Mouse (Mus musculus) telencephalon, adult 2 months (tissue): ENCODE results near the gene Fcor.

ENCODE experiments used
- DNase-seq: peaks from one replicate; pipeline ENCODE4 v3.0.0-alpha.2; 2011; ENCODE audit warnings: low read depth, low spot score

The Fcor gene

GRCm38 (mm10) chr8:3671980-3672491, at the start of gene Fcor:
Fcor (minus strand) TSS chr8:3672362.
- DNase-seq = peak; percentile 75

DNA sequence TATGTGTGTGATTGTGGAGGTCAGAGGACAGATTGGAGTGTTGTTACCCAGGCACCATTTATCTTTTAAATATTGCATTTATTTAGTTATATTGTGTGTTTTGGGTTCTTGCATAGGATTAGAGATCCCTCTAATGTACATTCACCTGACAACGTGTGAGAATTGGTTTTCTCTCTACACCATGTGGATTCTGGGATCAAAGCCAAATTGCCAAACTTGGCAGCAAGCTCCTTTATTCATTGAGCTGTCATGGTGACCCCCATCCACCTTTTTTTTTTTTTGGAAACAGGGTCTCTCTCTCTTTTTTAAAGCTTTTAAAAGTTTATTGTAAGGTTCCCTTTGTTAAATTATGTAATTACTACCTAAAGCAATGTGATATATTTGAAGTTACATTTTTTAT, 48.9 kb upstream of the Fcor start:
- DNase-seq = no peak

GRCm38 (mm10) chr8:3720551-3720950, 48.4 kb upstream of the Fcor start, which contains the start of gene Clec4g:
Clec4g (minus strand) TSS chr8:3720651.
- DNase-seq = no peak

DNA sequence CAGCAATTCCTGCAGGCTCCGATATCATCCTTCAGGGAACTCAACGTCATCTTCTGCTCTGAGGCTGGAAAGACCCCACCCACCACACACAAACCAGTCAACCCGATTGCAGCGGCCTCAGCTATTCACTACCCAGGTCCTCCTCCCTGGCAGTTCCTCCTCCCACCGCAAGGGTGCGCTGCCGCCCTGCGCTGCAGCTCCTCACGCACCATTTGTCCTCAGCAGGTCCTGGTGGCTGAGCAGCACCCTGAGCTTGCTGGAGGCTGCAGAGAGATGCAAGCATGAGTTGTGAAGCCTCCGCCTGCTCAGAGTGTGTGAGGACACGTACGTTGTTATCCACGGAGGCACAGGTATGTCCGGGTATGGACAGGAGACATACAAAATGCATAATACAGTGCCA, 46.4 kb upstream of the Fcor start:
- DNase-seq = no peak

DNA sequence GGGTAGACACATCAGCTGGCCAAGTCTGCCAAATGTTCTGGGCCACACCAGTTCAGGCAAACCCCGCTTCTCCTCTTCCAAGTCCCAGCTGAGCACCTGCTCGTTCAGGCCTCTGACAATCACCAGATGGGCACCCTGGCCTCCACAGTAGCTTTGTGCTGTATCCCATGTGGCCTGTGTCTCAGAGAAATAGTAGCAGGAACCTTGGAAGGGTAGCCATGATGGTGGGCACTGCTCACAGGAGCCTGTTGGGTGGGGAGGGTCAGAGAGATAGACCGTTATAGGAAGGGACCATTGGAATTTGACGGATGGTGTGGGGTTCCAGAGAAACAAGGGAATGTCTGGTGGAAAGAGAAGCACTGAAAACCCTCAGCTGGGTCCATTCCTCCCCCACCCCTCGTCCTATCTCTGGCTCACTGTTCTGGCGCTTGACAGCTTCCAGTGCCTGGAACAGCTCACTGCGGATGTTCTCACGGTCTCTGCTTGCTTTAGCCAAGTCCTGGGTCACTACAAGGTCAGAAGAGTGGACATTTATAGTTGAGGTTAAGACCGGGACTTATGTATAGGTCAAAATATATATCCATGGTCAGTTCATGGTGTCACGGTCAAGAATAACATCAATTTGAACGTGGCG, 45.3 kb upstream of the Fcor start:
- DNase-seq = no peak

DNA sequence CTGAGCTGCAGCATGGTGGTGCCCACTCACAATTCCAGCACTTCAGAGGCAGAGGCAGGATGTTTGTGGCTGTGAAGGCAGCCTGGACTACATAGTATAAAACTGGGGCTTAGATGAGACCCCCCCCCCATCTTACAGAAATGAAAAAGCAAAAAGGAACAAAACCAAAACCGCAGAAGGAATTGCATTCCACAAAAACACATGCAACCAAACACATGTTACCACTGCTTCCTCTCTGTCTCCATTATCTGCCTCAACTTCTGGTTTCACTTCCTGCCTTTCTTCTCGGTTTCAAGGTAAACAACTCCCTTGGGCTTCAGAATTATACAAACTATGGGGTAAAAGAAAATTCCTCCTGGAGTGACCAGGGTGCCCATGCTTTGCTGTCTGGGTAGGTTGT, 39.5 kb upstream of the Fcor start:
- DNase-seq = no peak

GRCm38 (mm10) chr8:3710312-3710711, 38.1 kb upstream of the Fcor start:
- no peak for DNase-seq

- no peak for DNase-seq
Measured at GRCm38 (mm10) chr8:3707611-3708010, 35.4 kb upstream of the Fcor start.

DNA sequence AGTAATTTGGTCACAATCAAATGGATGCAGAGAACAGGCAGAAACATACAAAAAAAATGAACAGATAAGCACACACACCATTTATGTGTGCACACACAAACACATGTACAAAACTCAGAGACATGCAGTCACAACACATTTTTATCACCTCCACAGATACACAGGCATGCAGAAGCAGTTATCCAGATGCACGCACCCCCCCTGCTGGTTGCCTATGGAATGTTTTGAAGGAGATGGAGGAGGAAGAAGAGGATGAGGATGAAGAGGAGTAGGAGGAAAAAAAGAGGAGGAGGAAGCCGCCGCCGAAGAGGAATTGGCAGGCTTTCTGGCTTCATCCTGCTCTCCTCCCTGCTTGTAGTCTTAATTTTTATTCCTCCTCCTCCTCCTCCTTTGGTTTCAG, 33.5 kb upstream of the Fcor start:
- DNase-seq = no peak

- DNase-seq = no peak
Measured at GRCm38 (mm10) chr8:3701491-3701890, 29.3 kb upstream of the Fcor start.

GRCm38 (mm10) chr8:3694121-3694520, 22.0 kb upstream of the Fcor start, which contains the start of gene Fcer2a:
Fcer2a (minus strand) TSS chr8:3694175.
- DNase-seq = no peak

DNA sequence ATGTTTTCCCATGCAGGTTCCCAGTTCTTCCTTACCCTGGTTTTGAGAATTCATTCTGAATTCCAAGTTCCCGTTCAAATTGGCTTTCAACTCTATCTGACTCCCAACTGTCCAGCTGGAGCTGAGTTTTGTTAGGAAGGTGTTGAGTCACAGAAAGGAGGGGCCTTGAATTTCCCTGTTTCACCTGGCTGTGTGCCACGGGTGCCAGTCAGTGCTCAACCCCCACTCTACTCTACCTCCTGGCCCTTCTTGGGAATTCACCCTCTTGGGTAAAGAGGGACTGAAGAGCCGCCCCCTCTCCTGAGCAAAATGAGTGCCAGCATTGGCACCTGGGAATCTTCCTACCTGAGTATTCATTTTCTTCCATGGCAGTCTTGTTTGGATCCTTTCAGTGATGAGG, 18.6 kb upstream of the Fcor start:
- no peak for DNase-seq

DNA sequence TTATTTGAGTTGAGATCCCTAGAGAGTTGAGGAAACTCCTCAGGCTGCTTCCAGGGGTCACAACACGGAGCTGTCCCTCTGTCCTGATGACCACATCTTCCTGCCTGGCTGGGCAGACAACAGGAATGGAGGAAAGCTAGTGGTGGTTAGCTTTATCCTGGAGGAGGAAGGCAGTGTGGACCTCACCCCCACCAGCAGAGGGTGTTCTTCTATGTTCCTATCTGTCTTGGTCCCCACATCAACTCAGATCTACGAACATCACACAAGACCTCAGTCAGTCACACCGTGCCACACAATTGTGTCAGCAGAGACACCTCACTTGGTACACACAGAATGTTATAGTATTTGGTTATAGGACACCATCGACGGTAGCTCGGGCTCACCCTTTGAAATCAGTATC, 15.4 kb upstream of the Fcor start:
- no peak for DNase-seq

DNA sequence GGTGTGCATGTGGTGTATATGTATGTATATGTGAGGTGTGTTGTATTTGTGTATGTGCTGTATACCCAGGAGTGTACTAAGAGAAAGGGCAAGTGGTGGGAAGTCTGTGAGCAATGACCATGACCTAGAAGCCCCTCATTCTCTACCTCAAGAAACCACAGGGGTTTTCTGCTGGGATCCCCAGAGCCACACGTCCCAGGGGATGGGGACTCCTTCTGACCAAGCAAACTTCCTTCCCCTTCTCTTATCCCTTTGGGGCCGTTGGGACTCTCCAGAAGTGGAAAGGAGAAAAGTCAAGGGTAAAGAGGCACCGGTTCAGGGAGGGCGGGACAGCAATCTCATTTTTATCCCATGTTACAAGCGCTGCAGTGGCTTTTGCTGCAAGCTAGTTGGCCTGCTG, 13.3 kb upstream of the Fcor start:
- no peak for DNase-seq

DNA sequence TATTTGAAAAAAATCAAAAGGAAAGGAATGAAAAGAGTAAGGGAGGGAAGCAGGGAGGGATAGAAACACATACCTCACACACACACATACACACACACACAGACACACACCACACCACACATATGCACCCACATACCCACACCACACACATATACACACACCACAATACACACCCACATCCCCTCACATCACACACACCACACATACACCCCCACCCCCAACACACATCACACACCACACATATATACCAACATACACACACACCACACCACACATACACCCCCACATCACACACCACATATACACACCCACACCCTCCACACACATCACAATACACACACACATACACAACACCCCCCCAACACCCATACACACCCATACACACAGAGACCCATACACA, 12.4 kb upstream of the Fcor start:
- DNase-seq = no peak

DNA sequence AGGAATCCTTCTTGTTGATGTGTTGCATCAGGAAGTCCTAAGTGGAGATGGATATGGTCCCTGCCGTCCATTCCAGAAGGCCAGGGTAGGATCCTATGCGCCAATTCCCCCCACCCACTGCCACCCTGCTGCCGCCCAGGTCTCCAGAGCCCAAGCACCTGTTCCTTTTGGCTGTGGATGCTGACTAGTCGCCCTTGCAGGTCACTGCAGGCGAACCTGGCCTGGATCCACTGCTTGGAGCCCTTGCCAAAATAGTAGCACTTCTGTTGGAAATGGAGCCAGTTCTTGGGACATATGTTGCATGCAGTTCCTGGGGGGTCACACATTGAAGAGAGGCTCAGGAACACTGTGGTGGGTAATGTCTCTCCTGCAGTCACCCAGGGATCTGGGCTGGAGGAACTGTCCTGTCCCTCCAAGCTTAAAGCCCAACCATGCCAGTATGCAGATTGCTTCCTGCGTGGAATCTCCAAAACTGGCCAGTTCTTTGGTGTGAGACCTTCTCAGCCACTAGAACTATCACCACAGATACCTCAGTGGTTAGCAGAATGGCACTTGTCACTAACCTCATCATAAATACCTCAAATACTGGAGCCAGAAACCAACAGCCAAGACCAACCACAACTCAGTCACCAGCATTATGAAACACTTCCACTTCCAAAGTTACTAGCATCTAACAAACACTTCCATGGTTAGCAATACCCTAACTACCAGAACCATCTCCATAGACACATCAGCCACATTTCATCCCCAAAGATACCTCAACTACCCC, 11.4 kb upstream of the Fcor start:
- DNase-seq = no peak

- DNase-seq = no peak
Measured at GRCm38 (mm10) chr8:3682435-3682834, 10.3 kb upstream of the Fcor start.

DNA sequence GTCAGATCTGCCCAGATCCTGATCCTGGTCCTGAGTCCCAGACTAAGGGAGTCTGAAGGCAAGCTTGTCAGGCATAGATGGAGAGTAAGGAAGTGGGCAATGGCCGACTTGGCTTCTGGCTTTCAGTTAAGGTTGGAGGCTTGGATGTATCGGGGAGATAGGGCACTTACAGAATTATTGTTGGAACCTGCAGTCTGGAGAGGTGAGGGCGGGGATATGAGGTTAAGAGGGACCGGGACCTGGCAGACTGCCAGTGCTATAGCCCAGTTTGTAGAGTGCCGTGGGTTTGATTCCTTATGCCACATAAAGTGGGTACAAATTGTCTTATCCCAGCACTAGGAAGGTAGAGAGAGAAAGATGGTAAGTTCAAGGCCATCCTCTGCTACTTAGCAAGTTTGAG, 7.5 kb upstream of the Fcor start:
- no peak for DNase-seq

DNA sequence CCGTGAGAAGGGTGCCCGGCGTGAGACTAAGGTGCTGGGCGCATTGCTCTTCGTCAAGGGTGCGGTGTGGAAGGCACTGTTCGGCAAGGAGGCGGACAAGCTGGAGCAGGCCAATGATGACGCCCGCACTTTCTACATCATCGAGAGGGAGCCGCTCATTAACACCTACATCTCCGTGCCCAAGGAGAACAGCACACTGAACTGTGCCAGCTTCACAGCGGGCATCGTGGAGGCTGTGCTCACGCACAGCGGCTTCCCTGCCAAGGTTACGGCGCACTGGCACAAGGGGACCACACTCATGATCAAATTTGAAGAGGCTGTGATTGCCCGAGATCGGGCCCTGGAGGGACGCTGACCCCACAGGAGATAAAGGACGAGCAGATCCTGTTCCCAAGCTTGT, 7.1 kb upstream of the Fcor start:
- DNase-seq = no peak

- DNase-seq = no peak
Measured at GRCm38 (mm10) chr8:3678831-3679230, 6.7 kb upstream of the Fcor start.

GRCm38 (mm10) chr8:3676993-3677579, 4.9 kb upstream of the Fcor start:
- no peak for DNase-seq

GRCm38 (mm10) chr8:3676131-3676992, 4.2 kb upstream of the Fcor start, which contains the start of gene Trappc5:
Trappc5 (plus strand) TSS chr8:3676299.
- DNase-seq = peak; percentile 82
